Mouse (Mus musculus): ENCODE results near the gene Ppm1l. TPM values are rescaled to one million over a fixed set of nuclear protein-coding genes. Genes with fewer than 3 reads are reported as not detected.
A peak's percentile ranks its signal among the peaks of the same experiment; 100 is the strongest.

The Ppm1l gene
- polyA plus RNA-seq, 1 experiment from 2014 or later: 23.8 TPM

DNA sequence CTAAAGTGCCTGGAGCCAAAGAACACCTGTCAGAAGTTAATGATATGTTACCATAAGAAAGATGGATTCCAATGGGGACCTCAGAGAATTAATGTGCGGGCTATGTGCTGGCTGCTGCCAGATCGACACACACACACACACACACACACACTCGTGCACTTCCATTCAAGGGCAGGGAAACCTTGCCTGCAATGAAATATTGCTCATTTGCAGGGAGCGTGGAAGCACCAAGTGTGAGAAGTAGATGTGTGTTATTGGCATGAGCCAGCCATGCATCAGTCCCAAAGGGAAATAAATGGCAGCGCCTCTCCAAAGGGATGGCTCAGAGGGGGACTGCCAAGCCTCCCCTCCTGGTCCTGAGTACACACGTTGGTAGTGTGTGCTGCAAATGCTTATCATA lies 170.8 kb downstream of the Ppm1l start:
- no peaks in the 10 kb centered on the region for H3K27me3 ChIP-seq
- H3K4me3 ChIP-seq (replicated peaks): no peak overlapping the region
- no peaks in the 10 kb centered on the region for H3K9me3 ChIP-seq
- H3K9ac ChIP-seq (replicated peaks): no peak overlapping the region
- WGBS: 84% methylated on average over 6 of the region's 6 CpGs
- H3K27ac ChIP-seq: no peak overlapping the region
- no peak overlapping the region for H3K4me2 ChIP-seq (replicated peaks)
- H3K36me3 ChIP-seq: no peaks in the 10 kb centered on the region
- no peak for ATAC-seq
- H3K4me1 ChIP-seq (replicated peaks): peaks cover 11% of the 10 kb centered on the region; the same call in 1 of the 2 replicates

DNA sequence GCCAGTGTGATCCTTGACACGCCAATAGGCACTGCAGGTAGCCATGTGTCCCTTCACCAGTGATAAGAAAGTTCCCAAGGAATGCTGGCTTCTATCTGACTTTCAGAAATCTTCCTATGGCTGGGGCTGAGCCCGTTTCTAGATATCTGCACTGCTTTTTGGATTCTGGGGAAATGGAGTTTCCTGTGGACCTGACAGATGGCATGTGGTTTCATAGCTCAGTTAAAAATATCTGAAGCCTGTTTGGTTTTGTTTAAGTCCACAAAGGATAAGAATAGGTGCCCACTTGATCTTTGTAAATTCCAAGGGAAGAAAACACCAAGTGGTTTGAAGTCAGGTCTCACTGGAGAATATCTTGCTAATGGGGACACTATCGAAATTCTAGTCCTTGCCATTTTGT lies 173.0 kb downstream of the Ppm1l start:
- no peak for ATAC-seq
- Histone ChIP-seq H3K36me3 (no peaks in the 10 kb centered on the region), H3K9me3 (no peaks in the 10 kb centered on the region), H3K9ac (replicated peaks) (no peak overlapping the region), H3K4me3 (replicated peaks) (no peak overlapping the region), H3K27me3 (no peaks in the 10 kb centered on the region), H3K4me1 (replicated peaks) (peaks cover 14% of the 10 kb centered on the region), H3K27ac (no peak overlapping the region), H3K4me2 (replicated peaks) (no peak overlapping the region)
- 85% methylated on average over 3 of the region's 3 CpGs for WGBS

DNA sequence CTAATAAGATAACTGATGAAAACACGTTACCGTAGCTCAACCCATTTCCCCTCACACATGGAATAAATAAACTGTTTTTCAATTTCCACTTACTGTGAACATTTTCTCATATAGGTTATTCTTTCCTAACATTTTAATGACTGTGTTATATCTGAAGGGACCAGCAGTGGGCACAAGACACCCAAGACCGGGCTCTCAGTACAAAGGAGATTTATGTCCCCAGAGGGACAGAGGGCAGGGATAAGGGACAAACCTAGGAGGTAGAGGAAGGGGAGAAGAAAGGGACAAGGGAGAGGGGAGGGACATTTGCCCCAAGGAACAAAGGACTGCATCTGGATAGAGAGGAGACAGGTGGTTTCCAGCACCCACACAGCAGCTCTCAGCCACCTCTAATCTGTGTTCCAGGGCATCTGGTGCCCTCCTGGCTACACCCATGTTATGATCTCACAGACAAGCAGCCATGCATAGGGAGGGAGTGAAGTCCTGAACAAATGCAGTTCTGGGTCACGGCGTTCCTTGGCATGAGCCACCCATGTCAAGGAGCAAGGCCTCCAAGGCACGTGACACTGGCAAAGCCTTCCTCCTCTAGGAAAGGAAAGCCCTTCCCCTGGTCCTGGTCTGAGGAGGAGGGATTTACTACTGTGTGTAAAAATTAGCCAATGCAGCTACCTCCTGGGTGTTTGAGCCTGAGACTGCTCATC lies 174.5 kb downstream of the Ppm1l start:
- H3K4me1 ChIP-seq (replicated peaks): peaks cover 19% of the 10 kb centered on the region
- H3K4me2 ChIP-seq (replicated peaks): no peak overlapping the region
- ATAC-seq: 0 out of 2 replicates have a peak, but pooled peaks have one; percentile 21
- H3K36me3 ChIP-seq: no peaks in the 10 kb centered on the region
- WGBS: 90% methylated on average over 6 of the region's 6 CpGs
- H3K9ac ChIP-seq (replicated peaks): no peak overlapping the region
- H3K4me3 ChIP-seq (replicated peaks): no peak overlapping the region
- H3K9me3 ChIP-seq: no peaks in the 10 kb centered on the region
- H3K27ac ChIP-seq: no peak overlapping the region
- no peaks in the 10 kb centered on the region for H3K27me3 ChIP-seq

DNA sequence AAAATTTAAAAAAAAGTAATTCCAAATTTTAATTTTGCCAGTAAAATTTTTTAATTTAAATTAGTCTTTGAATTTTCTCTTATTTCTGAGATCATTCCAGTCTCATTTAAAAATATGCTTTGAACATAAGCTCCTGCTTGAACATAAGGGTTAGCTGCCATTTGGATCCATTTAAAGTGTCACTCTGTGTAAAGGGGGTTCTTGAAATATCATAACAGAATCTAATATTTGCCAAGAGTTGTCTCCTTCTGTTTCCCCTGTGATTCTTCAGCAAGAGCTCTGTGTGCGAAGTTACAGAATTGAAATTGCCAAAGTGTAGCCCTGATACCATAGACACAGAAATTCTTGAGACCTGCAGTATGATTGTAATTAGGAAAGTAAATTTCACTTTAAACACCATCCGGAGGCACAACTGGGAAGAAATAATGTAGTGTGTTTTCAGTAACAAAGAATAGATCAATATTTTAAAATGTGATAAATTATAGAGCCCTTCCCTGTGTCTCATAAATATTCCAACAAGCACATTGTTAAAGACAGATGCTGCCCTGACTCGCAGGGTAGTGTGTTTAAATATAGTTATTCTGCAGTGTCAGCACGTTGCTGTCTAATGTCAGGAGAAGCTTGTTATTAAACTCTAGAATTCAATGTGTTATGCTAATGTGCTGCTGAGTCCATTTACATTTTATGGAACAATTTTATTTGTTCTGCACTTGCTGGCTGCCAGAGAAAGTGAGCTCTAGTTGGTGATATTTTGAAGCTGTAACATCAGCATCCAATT lies 177.8 kb downstream of the Ppm1l start:
- Histone ChIP-seq H3K36me3 (no peaks in the 10 kb centered on the region), H3K27me3 (no peaks in the 10 kb centered on the region), H3K27ac (no peak overlapping the region), H3K4me3 (replicated peaks) (no peak overlapping the region), H3K9ac (replicated peaks) (no peak overlapping the region), H3K4me1 (replicated peaks) (peaks cover 10% of the 10 kb centered on the region), H3K4me2 (replicated peaks) (no peak overlapping the region), H3K9me3 (no peaks in the 10 kb centered on the region)
- WGBS: 65% methylated on average over 4 of the region's 4 CpGs
- ATAC-seq: no peak

DNA sequence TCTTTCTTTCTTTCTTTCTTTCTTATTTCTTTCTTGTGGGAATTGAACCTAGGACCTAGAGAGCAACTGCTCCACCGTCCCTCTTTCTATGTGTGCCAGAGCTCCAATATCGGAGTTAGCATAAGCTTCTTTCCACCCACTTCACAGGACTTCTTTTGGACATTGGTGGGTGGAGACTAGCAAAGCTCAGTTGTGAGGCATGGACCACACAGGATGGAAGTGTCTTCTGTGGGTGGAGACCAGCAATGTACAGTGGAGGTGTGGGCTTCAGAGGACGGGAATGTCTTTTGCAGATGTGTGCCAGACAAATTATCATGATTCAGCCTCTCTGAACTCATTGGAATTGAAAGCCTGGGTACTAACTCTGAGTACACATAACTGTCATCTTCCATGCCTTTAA lies 180.5 kb downstream of the Ppm1l start:
- H3K9me3 ChIP-seq: no peaks in the 10 kb centered on the region
- H3K9ac ChIP-seq (replicated peaks): no peak overlapping the region
- 85% methylated on average over 3 of the region's 3 CpGs for WGBS
- H3K4me2 ChIP-seq (replicated peaks): no peak overlapping the region
- H3K4me3 ChIP-seq (replicated peaks): no peak overlapping the region
- ATAC-seq: no peak
- no peak overlapping the region for H3K27ac ChIP-seq
- H3K4me1 ChIP-seq (replicated peaks): peaks cover 15% of the 10 kb centered on the region
- no peaks in the 10 kb centered on the region for H3K36me3 ChIP-seq
- no peaks in the 10 kb centered on the region for H3K27me3 ChIP-seq

DNA sequence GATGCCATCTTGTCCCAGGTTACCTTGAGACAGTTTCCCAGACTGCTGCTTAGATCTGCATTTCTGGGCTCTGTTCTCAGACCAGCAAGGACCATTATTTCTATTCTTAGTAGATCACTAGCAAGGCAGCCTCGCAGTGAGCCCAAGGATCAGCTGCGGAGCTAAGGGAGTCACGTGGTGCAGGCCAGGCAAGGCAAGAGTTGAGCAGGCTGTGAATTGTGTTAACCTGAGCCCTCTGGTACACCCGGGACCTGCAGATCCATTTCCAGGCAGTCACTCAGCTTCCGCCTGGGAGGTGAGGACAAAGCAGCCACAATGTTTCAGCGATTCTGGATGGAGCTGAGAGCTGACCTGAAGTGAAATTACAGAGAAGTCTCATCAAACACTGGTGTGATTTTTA lies 185.3 kb downstream of the Ppm1l start:
- peak; percentile 71 for ATAC-seq

DNA sequence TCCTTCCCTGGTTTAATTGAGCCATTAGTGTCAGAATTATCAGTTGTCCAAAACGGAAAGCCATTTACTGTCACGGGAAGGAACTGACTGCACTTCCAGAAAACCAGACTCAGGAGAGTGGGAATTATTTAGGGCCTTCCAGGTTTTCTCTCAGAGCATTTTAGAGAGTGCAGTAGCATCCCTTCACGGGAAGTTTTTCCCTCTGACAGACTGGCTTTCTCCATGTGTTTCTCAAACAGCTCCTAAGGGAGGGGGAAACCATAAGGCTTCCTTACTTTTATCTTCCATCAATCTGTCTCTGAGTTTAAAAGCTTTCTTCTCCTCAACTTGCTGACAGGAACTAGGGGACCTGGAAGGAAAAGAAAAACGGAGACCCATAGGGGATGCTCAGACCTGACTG lies 185.9 kb downstream of the Ppm1l start:
- H3K4me1 ChIP-seq (replicated peaks): peaks cover 22% of the 10 kb centered on the region
- H3K9me3 ChIP-seq: no peaks in the 10 kb centered on the region
- 0 out of 2 replicates have a peak overlapping the region, but pooled peaks have one; percentile 26 for H3K27ac ChIP-seq
- H3K4me2 ChIP-seq (replicated peaks): no peak overlapping the region
- WGBS: 54% methylated on average over 4 of the region's 4 CpGs
- ATAC-seq: no peak
- H3K27me3 ChIP-seq: no peaks in the 10 kb centered on the region
- H3K9ac ChIP-seq (replicated peaks): no peak overlapping the region
- H3K36me3 ChIP-seq: no peaks in the 10 kb centered on the region
- no peak overlapping the region for H3K4me3 ChIP-seq (replicated peaks)

More for the DNA sequence above, 185.3 kb downstream of the Ppm1l start:
- Histone ChIP-seq H3K4me3 (replicated peaks) (no peak overlapping the region), H3K36me3 (no peaks in the 10 kb centered on the region), H3K9ac (replicated peaks) (no peak overlapping the region), H3K4me1 (replicated peaks) (peaks cover 22% of the 10 kb centered on the region), H3K9me3 (no peaks in the 10 kb centered on the region), H3K27ac (peak overlapping the region; percentile 57), H3K4me2 (replicated peaks) (no peak overlapping the region), H3K27me3 (no peaks in the 10 kb centered on the region)
- 24% methylated on average over 6 of the region's 6 CpGs for WGBS

DNA sequence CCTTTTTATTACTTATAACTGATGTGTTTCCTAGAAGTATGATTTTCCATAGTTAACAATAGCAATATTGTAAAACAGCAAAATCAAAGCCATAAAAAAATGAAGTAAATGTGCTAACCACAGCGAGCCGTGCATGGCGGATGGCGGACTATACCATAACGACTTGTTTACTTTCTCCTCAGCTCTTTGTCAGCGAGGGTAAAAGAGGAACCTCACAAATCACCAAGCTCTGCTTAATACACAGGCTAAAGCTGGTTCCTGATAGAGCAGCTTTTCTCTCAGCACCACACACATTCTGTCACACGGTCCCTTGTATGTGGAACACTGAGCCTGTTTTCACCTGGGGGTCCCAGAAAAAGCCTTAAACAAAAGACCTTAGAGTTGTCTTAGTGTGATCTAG lies 188.4 kb downstream of the Ppm1l start:
- Histone ChIP-seq H3K9me3 (no peaks in the 10 kb centered on the region), H3K9ac (replicated peaks) (no peak overlapping the region), H3K4me1 (replicated peaks) (peaks cover 22% of the 10 kb centered on the region), H3K36me3 (no peaks in the 10 kb centered on the region), H3K27ac (no peak overlapping the region), H3K27me3 (no peaks in the 10 kb centered on the region), H3K4me2 (replicated peaks) (no peak overlapping the region), H3K4me3 (replicated peaks) (no peak overlapping the region)
- ATAC-seq: no peak
- 84% methylated on average over 7 of the region's 7 CpGs for WGBS

DNA sequence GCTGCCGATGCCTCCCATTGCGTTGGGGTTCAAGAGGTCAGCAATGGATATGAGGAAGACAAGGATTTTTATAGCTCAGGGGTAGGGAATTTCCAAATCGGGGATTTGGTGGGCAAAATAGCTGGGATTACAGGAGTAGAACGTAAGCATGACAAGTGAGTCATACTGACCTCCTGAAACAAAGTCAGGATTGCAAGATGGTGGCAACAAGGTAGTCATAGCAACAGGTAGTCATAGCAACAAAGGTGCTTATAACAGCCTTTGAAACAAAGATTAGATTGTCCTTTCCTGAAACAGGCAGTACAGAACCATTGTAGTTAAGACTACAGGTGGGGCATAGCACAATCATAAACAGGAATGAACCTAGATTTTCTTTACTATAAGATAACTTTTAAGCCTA lies 189.7 kb downstream of the Ppm1l start:
- H3K36me3 ChIP-seq: no peaks in the 10 kb centered on the region
- H3K9me3 ChIP-seq: no peaks in the 10 kb centered on the region
- no peak overlapping the region for H3K9ac ChIP-seq (replicated peaks)
- H3K27ac ChIP-seq: no peak overlapping the region
- ATAC-seq: no peak
- peaks cover 22% of the 10 kb centered on the region for H3K4me1 ChIP-seq (replicated peaks)
- no peaks in the 10 kb centered on the region for H3K27me3 ChIP-seq
- H3K4me3 ChIP-seq (replicated peaks): no peak overlapping the region
- 74% methylated on average over 4 of the region's 4 CpGs for WGBS
- H3K4me2 ChIP-seq (replicated peaks): no peak overlapping the region

DNA sequence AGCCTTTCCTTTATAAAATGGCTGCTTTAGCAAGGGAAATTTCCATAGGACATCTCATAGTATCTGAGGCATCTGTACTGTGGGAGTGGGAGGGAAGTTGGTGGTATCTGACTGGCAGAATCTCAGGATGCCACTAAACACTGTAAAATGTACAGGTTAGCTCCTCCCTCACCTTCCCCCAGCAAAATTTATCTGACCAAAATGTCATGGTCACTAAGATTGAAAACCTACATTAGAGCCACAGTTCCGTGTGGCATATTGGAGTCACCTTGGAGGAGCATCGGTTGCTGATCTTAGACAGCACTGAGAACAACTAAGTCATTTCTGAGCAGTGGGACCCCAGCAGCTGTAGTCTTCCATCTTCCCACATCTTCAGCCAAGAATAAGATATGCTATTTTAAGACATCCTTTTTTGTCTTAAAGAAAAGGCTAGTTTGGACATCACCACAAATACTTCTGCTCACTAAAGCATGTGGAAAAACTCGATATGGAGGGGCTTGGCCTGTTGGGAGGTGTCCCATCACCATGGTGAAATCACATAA lies 192.8 kb downstream of the Ppm1l start:
- Histone ChIP-seq H3K9me3 (no peaks in the 10 kb centered on the region), H3K4me3 (replicated peaks) (no peak overlapping the region), H3K27ac (no peak overlapping the region), H3K4me1 (replicated peaks) (peaks cover 5% of the 10 kb centered on the region; the same call in 1 of the 2 replicates), H3K36me3 (no peaks in the 10 kb centered on the region), H3K9ac (replicated peaks) (no peak overlapping the region), H3K27me3 (no peaks in the 10 kb centered on the region), H3K4me2 (replicated peaks) (no peak overlapping the region)
- 89% methylated on average over 3 of the region's 3 CpGs for WGBS
- no peak for ATAC-seq

DNA sequence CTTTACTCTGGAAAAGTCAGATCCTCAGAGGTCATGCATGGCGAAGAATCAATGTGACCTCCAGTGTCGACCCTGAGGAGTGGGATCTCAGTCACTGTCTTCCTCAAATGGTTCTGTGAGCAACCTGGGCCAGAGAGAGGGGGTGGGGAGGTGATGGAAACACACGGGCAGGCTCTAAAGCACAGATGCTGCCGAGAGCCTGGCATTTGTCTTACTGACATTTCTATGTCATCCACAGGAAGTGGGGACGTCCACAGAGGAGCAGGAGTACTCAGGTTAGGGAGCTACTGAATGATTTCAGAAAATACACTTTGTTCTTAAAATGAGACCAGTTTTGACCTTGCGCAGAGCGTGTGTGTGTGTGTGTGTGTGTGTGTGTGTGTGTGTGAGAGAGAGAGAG lies 195.2 kb downstream of the Ppm1l start:
- Histone ChIP-seq H3K9ac (replicated peaks) (no peak overlapping the region), H3K9me3 (no peaks in the 10 kb centered on the region), H3K4me3 (replicated peaks) (no peak overlapping the region), H3K4me1 (replicated peaks) (no peaks in the 10 kb centered on the region), H3K36me3 (no peaks in the 10 kb centered on the region), H3K27ac (no peak overlapping the region), H3K27me3 (no peaks in the 10 kb centered on the region), H3K4me2 (replicated peaks) (no peak overlapping the region)
- no peak for ATAC-seq
- 69% methylated on average over 7 of the region's 7 CpGs for WGBS

DNA sequence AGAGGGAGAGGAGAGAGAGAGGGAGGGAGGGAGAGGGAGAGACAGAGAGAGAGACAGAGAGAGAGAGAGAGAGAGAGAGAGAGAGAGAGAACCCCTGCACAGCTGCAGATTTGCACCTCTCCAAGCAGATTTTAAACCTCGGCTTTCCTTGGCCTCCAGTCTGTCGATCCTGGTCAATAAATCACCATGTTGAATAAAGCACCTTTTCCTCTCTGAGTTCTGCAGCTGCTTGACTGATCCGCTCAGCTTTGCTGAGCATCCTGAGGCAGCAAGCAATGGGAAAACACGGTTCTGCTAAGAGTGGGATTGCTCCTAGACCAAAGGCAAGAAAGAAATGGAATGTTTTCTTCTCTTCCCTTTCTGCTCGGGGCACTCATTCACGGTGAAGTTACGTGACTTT lies 195.7 kb downstream of the Ppm1l start:
- H3K4me2 ChIP-seq (replicated peaks): no peak overlapping the region
- H3K27me3 ChIP-seq: no peaks in the 10 kb centered on the region
- WGBS: 68% methylated on average over 7 of the region's 7 CpGs
- H3K4me1 ChIP-seq (replicated peaks): no peaks in the 10 kb centered on the region
- no peaks in the 10 kb centered on the region for H3K36me3 ChIP-seq
- no peak overlapping the region for H3K4me3 ChIP-seq (replicated peaks)
- ATAC-seq: no peak
- no peak overlapping the region for H3K27ac ChIP-seq
- no peaks in the 10 kb centered on the region for H3K9me3 ChIP-seq
- no peak overlapping the region for H3K9ac ChIP-seq (replicated peaks)

Measured in midbrain, embryonic 13.5 days (tissue).